Mouse (Mus musculus): Measurements from ENCODE around the gene Akap13.
"Not testable (repeated sequence)": the region's sequence is repeated elsewhere in the genome, so short reads cannot be mapped to it uniquely, and the experiment has no call there.

Gene Akap13

GRCm38 (mm10) chr7:75755861-75756449 lies 300.6 kb downstream of the Akap13 start:
- in situ Hi-C loops (cut with MboI): no loop called here

- in situ Hi-C loops (cut with MboI): no loop called here
Measured at GRCm38 (mm10) chr7:75759992-75760514, 304.7 kb downstream of the Akap13 start.

- in situ Hi-C loops (cut with MboI): not testable (repeated sequence)
Measured at GRCm38 (mm10) chr7:75760661-75761319, 305.5 kb downstream of the Akap13 start.

GRCm38 (mm10) chr7:75762225-75762624 lies 306.9 kb downstream of the Akap13 start:
- in situ Hi-C loops (cut with MboI): not testable (repeated sequence)

- in situ Hi-C loops (cut with MboI): not testable (repeated sequence)
Measured at GRCm38 (mm10) chr7:75767080-75767769, 311.9 kb downstream of the Akap13 start.

GRCm38 (mm10) chr7:75768169-75768568 lies 312.8 kb downstream of the Akap13 start:
- in situ Hi-C loops (cut with MboI): no loop called here

GRCm38 (mm10) chr7:75769909-75770308 lies 314.6 kb downstream of the Akap13 start:
- in situ Hi-C loops (cut with MboI): no loop called here

GRCm38 (mm10) chr7:75774095-75775078 lies 319.1 kb downstream of the Akap13 start:
- in situ Hi-C loops (cut with MboI): not testable (repeated sequence)

GRCm38 (mm10) chr7:75778053-75778452 lies 322.7 kb downstream of the Akap13 start:
- in situ Hi-C loops (cut with MboI): no loop called here

- in situ Hi-C loops (cut with MboI): no loop called here
Measured at GRCm38 (mm10) chr7:75780812-75781211, 325.5 kb downstream of the Akap13 start.

- in situ Hi-C loops (cut with MboI): no loop called here
Measured at GRCm38 (mm10) chr7:75781298-75781947, 326.1 kb downstream of the Akap13 start.

- in situ Hi-C loops (cut with MboI): no loop called here
Measured at GRCm38 (mm10) chr7:75781948-75782722, 326.8 kb downstream of the Akap13 start.

- in situ Hi-C loops (cut with MboI): no loop called here
Measured at GRCm38 (mm10) chr7:75782723-75783011, 327.3 kb downstream of the Akap13 start.

GRCm38 (mm10) chr7:75785388-75786328 lies 330.3 kb downstream of the Akap13 start:
- in situ Hi-C loops (cut with MboI): no loop called here

- in situ Hi-C loops (cut with MboI): no loop called here
Measured at GRCm38 (mm10) chr7:75786812-75787211, 331.5 kb downstream of the Akap13 start.

GRCm38 (mm10) chr7:75787371-75787770 lies 332.0 kb downstream of the Akap13 start:
- in situ Hi-C loops (cut with MboI): no loop called here

GRCm38 (mm10) chr7:75788069-75788800 lies 332.9 kb downstream of the Akap13 start:
- in situ Hi-C loops (cut with MboI): not testable (repeated sequence)

GRCm38 (mm10) chr7:75788801-75789135 lies 333.4 kb downstream of the Akap13 start:
- in situ Hi-C loops (cut with MboI): not testable (repeated sequence)

GRCm38 (mm10) chr7:75789746-75790145 lies 334.4 kb downstream of the Akap13 start:
- in situ Hi-C loops (cut with MboI): no loop called here
